In genomic region chr3:108082251-108082875, GRCm38 (mm10) we compare ENCODE assay signal across 8 mouse cellular contexts. TPM values are rescaled to one million over a fixed set of nuclear protein-coding genes. Genes with fewer than 3 reads are reported as not detected.
DNase-seq lines count a peak whose midpoint lies in the region; ATAC-seq and TF ChIP-seq lines count a peak whose summit lies in the region.

No protein-coding gene starts in this region.

- no peak overlapping the region for H3K4me3 ChIP-seq in heart, embryonic 16.5 days (ENCODE audit: low read length)
- peak overlapping the region; percentile 51 for H3K4me3 ChIP-seq in brown adipose tissue, adult 24 weeks (ENCODE audit: insufficient read depth, low read depth, low read length)
- no peak overlapping the region for H3K4me3 ChIP-seq in hindbrain, postnatal 0 days (ENCODE audit: low read length)
- no peak overlapping the region for H3K4me3 ChIP-seq in midbrain, embryonic 14.5 days (replicated peaks; ENCODE audit: low read depth, low read length)

- H3K4me2 ChIP-seq in heart, embryonic 16.5 days (ENCODE audit: low read depth, low read length): peak overlapping the region; percentile 31
- peak overlapping the region; percentile 22 for H3K4me2 ChIP-seq in hindbrain, postnatal 0 days (ENCODE audit: low read depth, low read length)
- H3K4me2 ChIP-seq in midbrain, embryonic 14.5 days (ENCODE audit: low read length): peak overlapping the region; percentile 37

- no peak for DNase-seq in heart, adult 9 months (ENCODE audit: low spot score in 2 of 2)
- peak; percentile 59 for DNase-seq in hindbrain, postnatal 0 days (ENCODE audit: low spot score)
- peak; percentile 28 for DNase-seq in midbrain, embryonic 14.5 days
- no peak for DNase-seq in right cerebral cortex, postnatal 36 days (ENCODE audit: low spot score in 2 of 2)
- DNase-seq in layer of hippocampus, postnatal 10 days (ENCODE audit: low spot score in 2 of 2): no peak
- no peak for DNase-seq in left cerebral cortex, adult 9 months (ENCODE audit: low spot score in 2 of 2)

- H3K9ac ChIP-seq in heart, embryonic 16.5 days (ENCODE audit: low read length): 0 out of 2 replicates have a peak overlapping the region, but pooled peaks have one; percentile 32
- H3K9ac ChIP-seq in hindbrain, postnatal 0 days (replicated peaks; ENCODE audit: low read length): peak overlapping the region; percentile 15
- peak overlapping the region; percentile 34; the same call in 1 of the 2 replicates for H3K9ac ChIP-seq in midbrain, embryonic 14.5 days (replicated peaks; ENCODE audit: low read length)

- no peak for ATAC-seq in heart, embryonic 16.5 days (replicated peaks; ENCODE audit: extremely low read depth, insufficient read depth, low FRiP score)
- ATAC-seq in hindbrain, postnatal 0 days: 0 out of 2 replicates have a peak, but pooled peaks have one; percentile 25
- ATAC-seq in midbrain, embryonic 14.5 days (ENCODE audit: low FRiP score, low TSS enrichment): no peak

- peaks cover 17% of the 10 kb centered on the region for H3K36me3 ChIP-seq in heart, embryonic 16.5 days (ENCODE audit: control insufficient read depth, insufficient read depth)
- H3K36me3 ChIP-seq in hindbrain, postnatal 0 days (ENCODE audit: insufficient read depth, low read length): peaks cover 15% of the 10 kb centered on the region
- peaks cover 23% of the 10 kb centered on the region for H3K36me3 ChIP-seq in midbrain, embryonic 14.5 days (ENCODE audit: control insufficient read depth, insufficient read depth, low read length)

- peaks cover 47% of the 10 kb centered on the region for H3K4me1 ChIP-seq in heart, embryonic 16.5 days (ENCODE audit: control insufficient read depth, insufficient read depth, low read length)
- H3K4me1 ChIP-seq in brown adipose tissue, adult 24 weeks (ENCODE audit: control insufficient read depth, insufficient read depth, insufficient read length, low read length): no peaks in the 10 kb centered on the region; the same call in 1 of the 2 replicates
- peaks cover 30% of the 10 kb centered on the region for H3K4me1 ChIP-seq in hindbrain, postnatal 0 days (ENCODE audit: insufficient read depth, low read length)
- H3K4me1 ChIP-seq in midbrain, embryonic 14.5 days (ENCODE audit: control insufficient read depth, insufficient read depth, low read length): peaks cover 43% of the 10 kb centered on the region

- H3K27me3 ChIP-seq in heart, embryonic 16.5 days (ENCODE audit: control insufficient read depth, insufficient read depth, low read length): no peaks in the 10 kb centered on the region
- no peaks in the 10 kb centered on the region for H3K27me3 ChIP-seq in hindbrain, postnatal 0 days (ENCODE audit: insufficient read depth, low read length)
- no peaks in the 10 kb centered on the region for H3K27me3 ChIP-seq in midbrain, embryonic 14.5 days (ENCODE audit: control insufficient read depth, insufficient read depth, low read length)

- TF ChIP-seq CTCF in hindbrain, postnatal 0 days (IDR thresholded peaks at IDR 0.05; ENCODE audit: low read depth): no peak

- WGBS in heart, embryonic 16.5 days: 68% methylated on average over 1 of the region's 1 CpGs
- 45% methylated on average over 1 of the region's 1 CpGs for WGBS in hindbrain, postnatal 0 days
- 65% methylated on average over 1 of the region's 1 CpGs for WGBS in midbrain, embryonic 14.5 days

- H3K27ac ChIP-seq in heart, embryonic 16.5 days (ENCODE audit: low read length): peak overlapping the region; percentile 39
- peak overlapping the region; percentile 84 for H3K27ac ChIP-seq in brown adipose tissue, adult 24 weeks (replicated peaks; ENCODE audit: low read depth, low read length)
- peak overlapping the region; percentile 56; the same call in 1 of the 2 replicates for H3K27ac ChIP-seq in hindbrain, postnatal 0 days
- 0 out of 2 replicates have a peak overlapping the region, but pooled peaks have one; percentile 37 for H3K27ac ChIP-seq in midbrain, embryonic 14.5 days (replicated peaks; ENCODE audit: low read depth, low read length)

- H3K9me3 ChIP-seq in heart, embryonic 16.5 days (replicated peaks; ENCODE audit: control insufficient read depth, low read length): no peaks in the 10 kb centered on the region
- H3K9me3 ChIP-seq in hindbrain, postnatal 0 days (ENCODE audit: low read length): no peaks in the 10 kb centered on the region
- no peaks in the 10 kb centered on the region for H3K9me3 ChIP-seq in midbrain, embryonic 14.5 days (ENCODE audit: control insufficient read depth, low read length)

RNA-seq across cellular contexts. Expression of gene Ampd2, which starts 4.1 kb away (rescaled TPM):
- 27.1 and 29.2 TPM in 2 replicates for polyA plus RNA-seq in heart, embryonic 16.5 days (2015; fragmentation: Nextera tagmentation; extraction: Ambion mirVana)
- polyA plus RNA-seq in brown adipose tissue, adult 24 weeks (2012; ENCODE audit: insufficient read depth, insufficient read length, missing spikeins): 13.5 and 16.4 TPM in 2 replicates
- total RNA-seq in hindbrain, postnatal 0 days (2014; rRNA removed): 56.6 and 58.4 TPM in 2 replicates
- 40.3 and 43.2 TPM in 2 replicates for polyA plus RNA-seq in hindbrain, postnatal 0 days (2015; fragmentation: Nextera tagmentation; extraction: Ambion mirVana)
- 45.9 and 53.3 TPM in 2 replicates for polyA plus RNA-seq in midbrain, embryonic 14.5 days (2014; fragmentation: Nextera tagmentation; extraction: Ambion mirVana)
- 10 to 100 TPM; 48.4 to 58.8 TPM for total RNA-seq in layer of hippocampus, postnatal 10 days (2021)

RNA-seq across cellular contexts. Expression of gene Gnat2, which starts 10.2 kb away (rescaled TPM):
- 0.71 and 0.79 TPM in 2 replicates for polyA plus RNA-seq in heart, embryonic 16.5 days (2015; fragmentation: Nextera tagmentation; extraction: Ambion mirVana)
- polyA plus RNA-seq in brown adipose tissue, adult 24 weeks (2012; ENCODE audit: insufficient read depth, insufficient read length, missing spikeins): not detected in 2 replicates
- not detected in 2 replicates for total RNA-seq in hindbrain, postnatal 0 days (2014; rRNA removed)
- polyA plus RNA-seq in hindbrain, postnatal 0 days (2015; fragmentation: Nextera tagmentation; extraction: Ambion mirVana): 0.10 and 0.25 TPM in 2 replicates
- 0.13 and 0.30 TPM in 2 replicates for polyA plus RNA-seq in midbrain, embryonic 14.5 days (2014; fragmentation: Nextera tagmentation; extraction: Ambion mirVana)
- not detected for total RNA-seq in layer of hippocampus, postnatal 10 days (2021)

RNA-seq across cellular contexts. Expression of gene Gstm4, which starts 37.7 kb away (rescaled TPM):
- 16.6 and 17.6 TPM in 2 replicates for polyA plus RNA-seq in heart, embryonic 16.5 days (2015; fragmentation: Nextera tagmentation; extraction: Ambion mirVana)
- 17.4 and 30.2 TPM in 2 replicates for polyA plus RNA-seq in brown adipose tissue, adult 24 weeks (2012; ENCODE audit: insufficient read depth, insufficient read length, missing spikeins)
- total RNA-seq in hindbrain, postnatal 0 days (2014; rRNA removed): 6.7 and 6.9 TPM in 2 replicates
- 22.5 and 23.0 TPM in 2 replicates for polyA plus RNA-seq in hindbrain, postnatal 0 days (2015; fragmentation: Nextera tagmentation; extraction: Ambion mirVana)
- polyA plus RNA-seq in midbrain, embryonic 14.5 days (2014; fragmentation: Nextera tagmentation; extraction: Ambion mirVana): 16.0 and 17.5 TPM in 2 replicates
- 10 to 100 TPM; 13.4 TPM for total RNA-seq in layer of hippocampus, postnatal 10 days (2021)

Comparison
In these comparisons a context has a peak if more than half of its experiments do, and no peak if none do; other contexts are left out.
1. DNase-seq: peak in hindbrain, postnatal 0 days (single experiment) and midbrain, embryonic 14.5 days (single experiment); none in heart, adult 9 months (0 of 2), right cerebral cortex, postnatal 36 days (0 of 2), layer of hippocampus, postnatal 10 days (0 of 2) and left cerebral cortex, adult 9 months (0 of 2).
2. Peak in every context shown above with its lines, with median percentiles within 50 percentile points of each other: H3K27ac ChIP-seq, H3K4me2 ChIP-seq and H3K9ac ChIP-seq.